Mouse (Mus musculus) frontal cortex, postnatal 36 days (tissue): Measurements from ENCODE around the gene Sox6.
"Not testable (repeated sequence)": the region's sequence is repeated elsewhere in the genome, so short reads cannot be mapped to it uniquely, and the experiment has no call there.

Source experiments
- DNase-seq, 2 experiments: peaks; one replicate each; pipeline ENCODE4 v3.0.0; 2022; ENCODE audit warnings: low spot score in 2 of 2

Sox6 gene

GRCm38 (mm10) chr7:116038511-116038910, at the start of gene Sox6:
TSS of gene Sox6 (minus strand) at chr7:116038796.
- no peak for DNase-seq

GRCm38 (mm10) chr7:116084366-116084765, 45.8 kb upstream of the Sox6 start, which contains the start of gene Gm4353:
TSS of gene Gm4353 (minus strand) at chr7:116084635.
- DNase-seq, result not testable (repeated sequence)

- no peak for DNase-seq
Measured at GRCm38 (mm10) chr7:116060739-116061138, 22.1 kb upstream of the Sox6 start.

- DNase-seq, result no peak
Measured at GRCm38 (mm10) chr7:116040470-116041019, 1.9 kb upstream of the Sox6 start.

- DNase-seq, result peak; percentile 88 to 93
Measured at GRCm38 (mm10) chr7:116039538-116040466, 1.2 kb upstream of the Sox6 start.

GRCm38 (mm10) chr7:116039196-116039537, 571 bp upstream of the Sox6 start, which contains the start of gene 1110004F10Rik:
TSS of gene 1110004F10Rik (plus strand) at chr7:116039397.
- no peak for DNase-seq

- no peak for DNase-seq
Measured at GRCm38 (mm10) chr7:116038024-116038423, 572 bp downstream of the Sox6 start.

GRCm38 (mm10) chr7:116036591-116037555, 1.7 kb downstream of the Sox6 start:
- no peak for DNase-seq

GRCm38 (mm10) chr7:116035504-116035903, 3.1 kb downstream of the Sox6 start:
- DNase-seq, result no peak

GRCm38 (mm10) chr7:116034282-116034758, 4.3 kb downstream of the Sox6 start:
- no peak for DNase-seq

- DNase-seq, result peak in 1 of 2 experiments; percentile 21
Measured at GRCm38 (mm10) chr7:116033371-116034241, 5.0 kb downstream of the Sox6 start.

GRCm38 (mm10) chr7:116032596-116033307, 5.8 kb downstream of the Sox6 start:
- peak in 1 of 2 experiments; percentile 80 for DNase-seq

GRCm38 (mm10) chr7:116031718-116032595, 6.6 kb downstream of the Sox6 start:
- DNase-seq, result peak in 1 of 2 experiments; percentile 26

- DNase-seq, result no peak
Measured at GRCm38 (mm10) chr7:116031388-116031717, 7.2 kb downstream of the Sox6 start.

GRCm38 (mm10) chr7:116030597-116031387, 7.8 kb downstream of the Sox6 start:
- no peak for DNase-seq

- DNase-seq, result no peak
Measured at GRCm38 (mm10) chr7:116029991-116030390, 8.6 kb downstream of the Sox6 start.

- no peak for DNase-seq
Measured at GRCm38 (mm10) chr7:116002726-116003125, 35.9 kb downstream of the Sox6 start.

- DNase-seq, result no peak
Measured at GRCm38 (mm10) chr7:115988109-115988779, 50.4 kb downstream of the Sox6 start.
